Mouse (Mus musculus): ENCODE results near the gene Trcg1.

DNA sequence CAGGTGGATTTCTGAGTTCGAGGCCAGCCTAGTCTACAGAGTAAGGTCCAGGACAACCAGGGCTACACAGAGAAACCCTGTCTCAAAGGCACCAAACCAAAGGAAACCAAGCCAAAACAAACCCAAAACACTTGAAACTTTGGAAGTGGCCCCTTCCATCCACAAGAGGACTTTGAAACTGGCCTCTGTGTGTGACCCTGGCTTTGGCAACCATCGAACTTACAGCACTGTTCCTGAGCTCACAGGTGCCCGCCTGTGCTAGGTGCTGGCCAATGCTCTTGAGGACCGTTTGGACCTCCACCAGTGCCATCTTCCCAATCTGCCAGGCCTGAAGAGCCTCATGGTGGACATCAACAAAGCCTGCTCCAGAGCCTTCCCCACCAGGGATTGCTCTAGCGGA is 17.6 kb upstream of the Trcg1 start:
- TF ChIP-seq GATA1 (IDR thresholded peaks at IDR 0.05; ENCODE audit: low read length) = no peak
- no peak for TF ChIP-seq TAL1 (IDR thresholded peaks at IDR 0.05; ENCODE audit: low read length)
